Mouse (Mus musculus): ENCODE measurements around the gene Mogs. TPM values are rescaled to one million over a fixed set of nuclear protein-coding genes. Genes with fewer than 3 reads are reported as not detected.

The Mogs gene
- polyA plus RNA-seq, 1 experiment = 63.5 TPM

Other genes starting within 250 kb of the Mogs start
- gene Sema4f, start 175.7 kb upstream of the Mogs start, polyA plus RNA-seq (2012; rRNA removed) = 0.43 and 0.51 TPM in 2 replicates
- gene M1ap, start 168.6 kb upstream of the Mogs start, polyA plus RNA-seq (2012; rRNA removed) = 0.34 and 0.46 TPM in 2 replicates
- gene Dok1, start 82.0 kb upstream of the Mogs start, polyA plus RNA-seq (2012; rRNA removed) = 9.8 and 10.5 TPM in 2 replicates
- gene Loxl3, start 81.3 kb upstream of the Mogs start, polyA plus RNA-seq (2012; rRNA removed) = 3.1 and 3.9 TPM in 2 replicates
- gene Aup1, start 61.0 kb upstream of the Mogs start, polyA plus RNA-seq (2012; rRNA removed) = 363 and 445 TPM in 2 replicates
- gene Htra2, start 60.2 kb upstream of the Mogs start, polyA plus RNA-seq (2012; rRNA removed) = 39.7 and 39.9 TPM in 2 replicates
- gene Dqx1, start 57.7 kb upstream of the Mogs start, polyA plus RNA-seq (2012; rRNA removed) = 35.3 and 57.3 TPM in 2 replicates
- gene Tlx2, start 45.2 kb upstream of the Mogs start, polyA plus RNA-seq (2012; rRNA removed) = 1.9 and 2.4 TPM in 2 replicates
- 16.8 and 19.3 TPM in 2 replicates for gene Pcgf1, start 37.6 kb upstream of the Mogs start, polyA plus RNA-seq (2012; rRNA removed)
- gene Lbx2, start 29.1 kb upstream of the Mogs start, polyA plus RNA-seq (2012; rRNA removed) = 0.71 and 1.2 TPM in 2 replicates
- 1.6 and 6.5 TPM in 2 replicates for gene Ccdc142, start 13.9 kb upstream of the Mogs start, polyA plus RNA-seq (2012; rRNA removed)
- 3.7 and 5.3 TPM in 2 replicates for gene Gm42688, start 13.9 kb upstream of the Mogs start, polyA plus RNA-seq (2012; rRNA removed)
- 60.3 and 72.0 TPM in 2 replicates for gene Mrpl53, start 6.5 kb upstream of the Mogs start, polyA plus RNA-seq (2012; rRNA removed)
- gene Wbp1, start 6.1 kb downstream of the Mogs start, polyA plus RNA-seq (2012; rRNA removed) = 144 and 172 TPM in 2 replicates
- gene Ino80b, start 9.9 kb downstream of the Mogs start, polyA plus RNA-seq (2012; rRNA removed) = 14.6 and 15.6 TPM in 2 replicates
- 79.9 and 101 TPM in 2 replicates for gene Rtkn, start 20.0 kb downstream of the Mogs start, polyA plus RNA-seq (2012; rRNA removed)
- 1.4 and 1.8 TPM in 2 replicates for gene Wdr54, start 40.9 kb downstream of the Mogs start, polyA plus RNA-seq (2012; rRNA removed)
- gene 1700003E16Rik, start 40.9 kb downstream of the Mogs start, polyA plus RNA-seq (2012; rRNA removed) = 0.10 and 0.25 TPM in 2 replicates
- 82.1 and 103 TPM in 2 replicates for gene Dctn1, start 50.4 kb downstream of the Mogs start, polyA plus RNA-seq (2012; rRNA removed)
- 0.88 and 4.0 TPM in 2 replicates for gene Slc4a5, start 104.3 kb downstream of the Mogs start, polyA plus RNA-seq (2012; rRNA removed)
- 7.6 and 9.6 TPM in 2 replicates for gene Mthfd2, start 210.4 kb downstream of the Mogs start, polyA plus RNA-seq (2012; rRNA removed)
- 24.2 and 28.6 TPM in 2 replicates for gene Mob1a, start 210.5 kb downstream of the Mogs start, polyA plus RNA-seq (2012; rRNA removed)
- 13.7 and 17.4 TPM in 2 replicates for gene Bola3, start 233.7 kb downstream of the Mogs start, polyA plus RNA-seq (2012; rRNA removed)